ENCODE assay signal across 10 mouse cellular contexts in the genomic region with DNA sequence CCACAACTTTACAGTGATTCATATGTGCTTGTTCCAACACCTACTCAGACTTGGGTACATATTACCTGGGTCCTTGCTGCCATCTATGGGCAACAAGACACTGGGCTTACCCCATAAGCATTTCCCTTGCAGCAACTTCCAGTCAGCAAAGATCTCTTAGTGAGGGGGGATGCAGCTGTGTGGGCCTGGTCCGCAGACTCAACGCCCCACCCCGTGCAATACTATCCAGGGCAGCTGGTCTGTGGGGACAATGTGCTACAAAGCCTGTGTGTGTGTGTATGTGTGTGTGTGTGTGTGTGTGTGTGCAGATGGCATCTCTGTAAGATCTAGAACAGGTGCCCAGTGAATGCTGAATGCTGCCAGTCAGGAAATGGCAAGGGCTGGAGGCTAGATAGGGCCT. TPM values are rescaled to one million over a fixed set of nuclear protein-coding genes. Genes with fewer than 3 reads are reported as not detected.
A peak's percentile ranks its signal among the peaks of the same experiment; 100 is the strongest.
DNase-seq lines count a peak whose midpoint lies in the region; ATAC-seq and TF ChIP-seq lines count a peak whose summit lies in the region.
"Had no signal": no experiment of that assay in that cellular context is flagged by ENCODE, and none has a peak within 500 bp of the region (broad histone marks: within the 10 kb centered on the region; RNA-seq: fewer than 3 reads in every experiment).

No protein-coding gene starts in this region.

- 0 out of 2 replicates have a peak, but pooled peaks cover 8% of the 10 kb centered on the region for H3K36me3 ChIP-seq in intestine, postnatal 0 days (ENCODE audit: control insufficient read depth, insufficient read depth)
- H3K36me3 ChIP-seq in intestine, embryonic 16.5 days (ENCODE audit: control insufficient read depth, insufficient read depth, low read length): no peaks in the 10 kb centered on the region
- H3K36me3 ChIP-seq in spleen, adult 2 months (ENCODE audit: control insufficient read depth, insufficient read depth, low read length): peaks cover 21% of the 10 kb centered on the region
- peaks cover 3% of the 10 kb centered on the region; the same call in 1 of the 2 replicates for H3K36me3 ChIP-seq in stomach, postnatal 0 days (ENCODE audit: control insufficient read depth, insufficient read depth, low read length)
- H3K36me3 ChIP-seq: embryonic facial prominence, embryonic 12.5 days had no signal

- H3K27me3 ChIP-seq in intestine, postnatal 0 days (replicated peaks; ENCODE audit: control insufficient read depth, insufficient read depth, low read length): no peaks in the 10 kb centered on the region
- no peaks in the 10 kb centered on the region for H3K27me3 ChIP-seq in intestine, embryonic 16.5 days (replicated peaks; ENCODE audit: control insufficient read depth, insufficient read depth, low read length)
- H3K27me3 ChIP-seq in spleen, adult 2 months (ENCODE audit: control insufficient read depth, insufficient read depth, low read length): no peaks in the 10 kb centered on the region
- H3K27me3 ChIP-seq in stomach, postnatal 0 days (ENCODE audit: control insufficient read depth, insufficient read depth, low read length): no peaks in the 10 kb centered on the region
- H3K27me3 ChIP-seq: embryonic facial prominence, embryonic 12.5 days; neural tube, embryonic 13.5 days had no signal

- H3K4me2 ChIP-seq in intestine, postnatal 0 days (replicated peaks; ENCODE audit: low read depth): no peak overlapping the region
- no peak overlapping the region for H3K4me2 ChIP-seq in intestine, embryonic 16.5 days (ENCODE audit: low read depth, low read length)
- H3K4me2 ChIP-seq in stomach, postnatal 0 days (replicated peaks; ENCODE audit: low read depth): no peak overlapping the region
- H3K4me2 ChIP-seq: embryonic facial prominence, embryonic 12.5 days; neural tube, embryonic 13.5 days had no signal

- no peak overlapping the region for H3K27ac ChIP-seq in intestine, postnatal 0 days (ENCODE audit: low read depth, low read length)
- H3K27ac ChIP-seq in intestine, embryonic 16.5 days (ENCODE audit: low read length): no peak overlapping the region
- H3K27ac ChIP-seq in spleen, adult 2 months (ENCODE audit: insufficient read depth, low read length): 0 out of 2 replicates have a peak overlapping the region, but pooled peaks have one; percentile 26
- no peak overlapping the region for H3K27ac ChIP-seq in bone marrow, adult 2 months (ENCODE audit: control insufficient read depth, insufficient read depth, low read depth, low read length, poor library complexity)
- no peak overlapping the region for H3K27ac ChIP-seq in stomach, postnatal 0 days (replicated peaks)
- H3K27ac ChIP-seq: embryonic facial prominence, embryonic 12.5 days; neural tube, embryonic 13.5 days had no signal

- H3K9me3 ChIP-seq in intestine, postnatal 0 days (ENCODE audit: control insufficient read depth): no peaks in the 10 kb centered on the region
- H3K9me3 ChIP-seq in intestine, embryonic 16.5 days (ENCODE audit: control insufficient read depth, low read length): no peaks in the 10 kb centered on the region
- H3K9me3 ChIP-seq in stomach, postnatal 0 days (ENCODE audit: control insufficient read depth, low read length): no peaks in the 10 kb centered on the region
- H3K9me3 ChIP-seq: embryonic facial prominence, embryonic 12.5 days; neural tube, embryonic 13.5 days had no signal

- H3K4me1 ChIP-seq in intestine, postnatal 0 days (replicated peaks; ENCODE audit: control insufficient read depth, insufficient read depth, low read length): no peaks in the 10 kb centered on the region
- no peaks in the 10 kb centered on the region for H3K4me1 ChIP-seq in intestine, embryonic 16.5 days (ENCODE audit: control insufficient read depth, insufficient read depth, low read length)
- H3K4me1 ChIP-seq in spleen, adult 2 months (ENCODE audit: control insufficient read depth, insufficient read depth, insufficient read length): peaks cover 4% of the 10 kb centered on the region; the same call in 1 of the 2 replicates
- H3K4me1 ChIP-seq in bone marrow, adult 2 months (ENCODE audit: control insufficient read depth, insufficient read depth, low read length): no peaks in the 10 kb centered on the region
- H3K4me1 ChIP-seq in stomach, postnatal 0 days (replicated peaks; ENCODE audit: control insufficient read depth, insufficient read depth): no peaks in the 10 kb centered on the region
- H3K4me1 ChIP-seq: embryonic facial prominence, embryonic 12.5 days; neural tube, embryonic 13.5 days had no signal

- no peak for TF ChIP-seq POLR2A in spleen, adult 2 months (IDR thresholded peaks at IDR 0.05; ENCODE audit: low read depth, low read length)
- TF ChIP-seq POLR2A in bone marrow, adult 2 months (IDR thresholded peaks at IDR 0.05; ENCODE audit: borderline replicate concordance, control insufficient read depth, low read depth, low read length): peak; percentile 16; the same call in 1 of the 2 replicates

- no peak overlapping the region for H3K9ac ChIP-seq in intestine, postnatal 0 days (ENCODE audit: low read depth, low read length)
- H3K9ac ChIP-seq in intestine, embryonic 16.5 days (ENCODE audit: low read depth, low read length): no peak overlapping the region
- H3K9ac ChIP-seq in stomach, postnatal 0 days (ENCODE audit: low read length): no peak overlapping the region
- H3K9ac ChIP-seq: embryonic facial prominence, embryonic 12.5 days; neural tube, embryonic 13.5 days had no signal

- WGBS in intestine, postnatal 0 days: 85% methylated on average over 3 of the region's 3 CpGs
- WGBS in intestine, embryonic 16.5 days: 77% methylated on average over 3 of the region's 3 CpGs
- WGBS in spleen, adult 2 months: 56% methylated on average over 3 of the region's 3 CpGs
- 62% methylated on average over 3 of the region's 3 CpGs for WGBS in bone marrow, adult 2 months
- WGBS in stomach, postnatal 0 days: 80% methylated on average over 3 of the region's 3 CpGs

- no peak for ATAC-seq in intestine, postnatal 0 days
- no peak for ATAC-seq in intestine, embryonic 16.5 days
- 0 out of 2 replicates have a peak, but pooled peaks have one; percentile 13 for ATAC-seq in stomach, postnatal 0 days (ENCODE audit: low FRiP score, low TSS enrichment)
- ATAC-seq in megakaryocyte-erythroid progenitor cell, adult 5-6 weeks (replicated peaks; ENCODE audit: low FRiP score, low TSS enrichment, poor library complexity, severe bottlenecking): no peak

- no peak for DNase-seq in spleen, adult 2 months (ENCODE audit: low read depth in 1 of 2, low spot score in 2 of 2)
- no peak for DNase-seq in spleen, postnatal 10 days (ENCODE audit: low spot score in 2 of 2)
- DNase-seq in stomach, postnatal 0 days (ENCODE audit: low spot score): no peak
- DNase-seq: gastrocnemius, postnatal 14 days had no signal

- peak; percentile 56 for TF ChIP-seq CTCF in intestine, postnatal 0 days (IDR thresholded peaks at IDR 0.05; ENCODE audit: low read depth)
- peak; percentile 13; the same call in 1 of the 2 replicates for TF ChIP-seq CTCF in spleen, adult 2 months (IDR thresholded peaks at IDR 0.05; ENCODE audit: extremely low read depth, insufficient read depth, insufficient read length, insufficient replicate concordance)
- TF ChIP-seq CTCF in bone marrow, adult 2 months (IDR thresholded peaks at IDR 0.05; ENCODE audit: control insufficient read depth, insufficient read depth, low read length): no peak
- TF ChIP-seq CTCF in stomach, postnatal 0 days (IDR thresholded peaks at IDR 0.05; ENCODE audit: low read depth): peak; percentile 67

- no peak for TF ChIP-seq EP300 in stomach, postnatal 0 days (optimal IDR thresholded peaks at IDR 0.05)

- no peak overlapping the region for H3K4me3 ChIP-seq in intestine, postnatal 0 days (ENCODE audit: low read depth, low read length)
- no peak overlapping the region for H3K4me3 ChIP-seq in intestine, embryonic 16.5 days (ENCODE audit: low read length)
- H3K4me3 ChIP-seq in spleen, adult 2 months (ENCODE audit: extremely low read depth, insufficient read depth, insufficient read length): no peak overlapping the region
- H3K4me3 ChIP-seq in bone marrow, adult 2 months (replicated peaks; ENCODE audit: control insufficient read depth, low read depth, low read length): no peak overlapping the region
- H3K4me3 ChIP-seq in stomach, postnatal 0 days (ENCODE audit: low read depth, low read length): no peak overlapping the region
- H3K4me3 ChIP-seq: embryonic facial prominence, embryonic 12.5 days; neural tube, embryonic 13.5 days had no signal

RNA-seq across cellular contexts. Expression of gene Apobec3, which starts 22.9 kb away (rescaled TPM):
- 5.1 and 6.4 TPM in 2 replicates for polyA plus RNA-seq in intestine, postnatal 0 days (2015; fragmentation: Nextera tagmentation; extraction: Ambion mirVana)
- 12.9 and 16.2 TPM in 2 replicates for polyA plus RNA-seq in intestine, embryonic 16.5 days (2015; fragmentation: Nextera tagmentation; extraction: Ambion mirVana)
- 99.9 and 104 TPM in 2 replicates for polyA plus RNA-seq in spleen, adult 2 months (2012; rRNA removed)
- polyA plus RNA-seq in bone marrow, adult 2 months (2011; ENCODE audit: insufficient read depth, insufficient read length, low replicate concordance, missing spikeins): 104 and 140 TPM in 2 replicates
- polyA plus RNA-seq in stomach, postnatal 0 days (2015; fragmentation: Nextera tagmentation; extraction: Ambion mirVana): 18.2 and 18.5 TPM in 2 replicates
- total RNA-seq in megakaryocyte-erythroid progenitor cell, adult 5-6 weeks (2014; fragmentation: Nextera tagmentation): 243 and 293 TPM in 2 replicates
- 135 and 175 TPM in 2 replicates for total RNA-seq in megakaryocyte-erythroid progenitor cell, adult 5-6 weeks (2017)

RNA-seq across cellular contexts. Expression of gene Cbx7, which starts 56.6 kb away (rescaled TPM):
- polyA plus RNA-seq in intestine, postnatal 0 days (2015; fragmentation: Nextera tagmentation; extraction: Ambion mirVana): 2.5 and 3.8 TPM in 2 replicates
- polyA plus RNA-seq in intestine, embryonic 16.5 days (2015; fragmentation: Nextera tagmentation; extraction: Ambion mirVana): 3.7 and 4.8 TPM in 2 replicates
- polyA plus RNA-seq in spleen, adult 2 months (2012; rRNA removed): 82.9 and 95.8 TPM in 2 replicates
- 16.8 and 22.5 TPM in 2 replicates for polyA plus RNA-seq in bone marrow, adult 2 months (2011; ENCODE audit: insufficient read depth, insufficient read length, low replicate concordance, missing spikeins)
- polyA plus RNA-seq in stomach, postnatal 0 days (2015; fragmentation: Nextera tagmentation; extraction: Ambion mirVana): 4.8 and 5.5 TPM in 2 replicates
- 6.8 and 9.9 TPM in 2 replicates for total RNA-seq in megakaryocyte-erythroid progenitor cell, adult 5-6 weeks (2014; fragmentation: Nextera tagmentation)
- 2.5 and 4.4 TPM in 2 replicates for total RNA-seq in megakaryocyte-erythroid progenitor cell, adult 5-6 weeks (2017)
